Mouse (Mus musculus) MEL (cell line): Measurements from ENCODE around the gene Gria1.

Experiments used
- CTCF ChIP-seq, 3 experiments: IDR thresholded peaks in 2 of 3; conservative IDR thresholded peaks in 1 of 3; 2 replicates each; pipeline ENCODE4 v1.5.1; 2011 to 2012; ENCODE audit warnings: low read length in 3 of 3, low read depth in 2 of 3, mild to moderate bottlenecking in 2 of 3, improper control_type of control experiment in 1 of 3, inconsistent platforms in 1 of 3, mixed read lengths in 1 of 3, moderate library complexity in 1 of 3; ENCODE audit not compliant: control insufficient read depth in 1 of 3, insufficient read depth in 1 of 3, poor library complexity in 1 of 3, severe bottlenecking in 1 of 3
- E2F4 ChIP-seq: IDR thresholded peaks from 2 replicates; pipeline ENCODE4 v1.6.1; 2011; ENCODE audit warnings: low read depth, low read length, improper control_type of control experiment, borderline replicate concordance
- EP300 ChIP-seq, 2 experiments: IDR thresholded peaks; 2 replicates each; pipeline ENCODE4 v1.6.1; 2011; ENCODE audit warnings: improper control_type of control experiment in 2 of 2, low read length in 2 of 2, low read depth in 1 of 2, mild to moderate bottlenecking in 1 of 2
- GABPA ChIP-seq: IDR thresholded peaks from 2 replicates; pipeline ENCODE4 v1.6.1; 2012; ENCODE audit warnings: low read depth, mild to moderate bottlenecking, inconsistent platforms, low read length, improper control_type of control experiment, moderate library complexity
- MAX ChIP-seq: IDR thresholded peaks from 2 replicates; pipeline ENCODE4 v1.6.1; 2011; ENCODE audit warnings: low read length, improper control_type of control experiment
- POLR2A ChIP-seq, 2 experiments: IDR thresholded peaks; 2 replicates each; pipeline ENCODE4 v1.6.1; 2011 to 2012; ENCODE audit warnings: low read length in 2 of 2, mild to moderate bottlenecking in 2 of 2, control low read depth in 1 of 2, improper control_type of control experiment in 1 of 2, low read depth in 1 of 2, moderate library complexity in 1 of 2; ENCODE audit not compliant: control insufficient read depth in 1 of 2, insufficient read depth in 1 of 2, poor library complexity in 1 of 2
- TBP ChIP-seq: IDR thresholded peaks from 2 replicates; pipeline ENCODE4 v1.8.0; 2011; ENCODE audit warnings: low read depth, low read length, improper control_type of control experiment
- ZC3H11A ChIP-seq: IDR thresholded peaks from 2 replicates; pipeline ENCODE4 v1.6.1; 2012; ENCODE audit warnings: low read depth, mild to moderate bottlenecking, inconsistent platforms, low read length, improper control_type of control experiment
- ZKSCAN1 ChIP-seq: IDR thresholded peaks from 2 replicates; pipeline ENCODE4 v1.6.1; 2012; ENCODE audit warnings: low read depth, mild to moderate bottlenecking, inconsistent platforms, low read length, improper control_type of control experiment, moderate library complexity

DNA sequence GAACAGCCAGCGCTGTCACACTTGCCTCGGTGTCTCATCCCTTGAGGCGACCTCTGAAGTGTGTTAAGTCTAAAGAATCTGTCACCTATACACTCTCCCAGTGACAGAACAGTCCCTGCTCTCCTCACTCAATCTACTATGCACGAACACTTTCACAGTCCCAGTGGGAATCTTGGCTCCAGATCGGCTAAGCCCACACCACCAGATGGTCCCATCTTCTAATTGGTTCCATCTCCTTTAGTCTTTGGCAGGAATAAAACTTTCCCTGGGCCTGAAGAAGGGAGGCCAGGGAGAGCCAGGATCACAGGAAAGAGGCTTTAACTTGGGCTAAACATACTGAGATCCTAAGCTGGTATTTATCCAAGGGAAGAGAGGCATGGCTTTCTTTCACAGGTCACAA is 19.3 kb downstream of the Gria1 start:
- TF ChIP-seq ZC3H11A: no peak
- TF ChIP-seq ZKSCAN1: no peak
- no peak for TF ChIP-seq POLR2A (IDR thresholded peaks at IDR 0.05; ENCODE audit: control insufficient read depth in 1 of 2, insufficient read depth in 1 of 2, low read depth in 1 of 2, low read length in 2 of 2, poor library complexity in 1 of 2)
- no peak for TF ChIP-seq CTCF (IDR thresholded peaks at IDR 0.05 in 2 of 3, conservative IDR thresholded peaks at IDR 0.05 in 1 of 3; ENCODE audit: control insufficient read depth in 1 of 3, insufficient read depth in 1 of 3, low read depth in 2 of 3, low read length in 3 of 3, poor library complexity in 1 of 3, severe bottlenecking in 1 of 3)
- no peak for TF ChIP-seq E2F4
- TF ChIP-seq GABPA: no peak
- no peak for TF ChIP-seq EP300 (IDR thresholded peaks at IDR 0.05; ENCODE audit: low read depth in 1 of 2, low read length in 2 of 2)
- no peak for TF ChIP-seq TBP
- TF ChIP-seq MAX: no peak
